Mouse (Mus musculus) liver, embryonic 12.5 days (tissue): ENCODE results near the gene Myl10. TPM values are rescaled to one million over a fixed set of nuclear protein-coding genes. Genes with fewer than 3 reads are reported as not detected.

Experiments
- ATAC-seq: fragments of 200-750 bp; cut with Nextera tagmentation; 2 replicates; pipeline ENCODE4 v1.8.0; 2017; ENCODE audit warnings: moderate number of reproducible peaks, mild to moderate bottlenecking, moderate library complexity
- H3K27ac ChIP-seq: fragments of 300-500 bp; sonication (generic); 2 replicates; pipeline ENCODE4 v1.5.1; 2016; ENCODE audit warnings: mild to moderate bottlenecking
- H3K27me3 ChIP-seq: fragments of 300-500 bp; sonication (generic); replicated peaks from 2 replicates; pipeline ENCODE4 v1.6.1; 2016; ENCODE audit warnings: mild to moderate bottlenecking, moderate library complexity
- H3K36me3 ChIP-seq: fragments of 300-500 bp; sonication (generic); 2 replicates; pipeline ENCODE4 v1.6.1; 2016; ENCODE audit warnings: mild to moderate bottlenecking, moderate library complexity
- H3K4me1 ChIP-seq: fragments of 300-500 bp; sonication (generic); 2 replicates; pipeline ENCODE4 v1.6.1; 2016
- H3K4me2 ChIP-seq: fragments of 300-500 bp; sonication (generic); 2 replicates; pipeline ENCODE4 v1.6.1; 2016; ENCODE audit warnings: mild to moderate bottlenecking, moderate library complexity
- H3K4me3 ChIP-seq: fragments of 300-500 bp; sonication (generic); 2 replicates; pipeline ENCODE4 v1.5.1; 2016; ENCODE audit warnings: mild to moderate bottlenecking, moderate library complexity
- H3K9ac ChIP-seq: fragments of 300-500 bp; sonication (generic); 2 replicates; pipeline ENCODE4 v1.6.1; 2016; ENCODE audit warnings: mild to moderate bottlenecking, moderate library complexity
- H3K9me3 ChIP-seq: fragments of 300-500 bp; sonication (generic); replicated peaks from 2 replicates; pipeline ENCODE4 v1.6.1; 2016; ENCODE audit warnings: mild to moderate bottlenecking, moderate library complexity
- WGBS: fragments of 180-500 bp; shearing (Covaris S2); methylation state at CpG from one replicate; pipeline ENCODE4 v1.1.7; 2016; ENCODE audit not compliant: insufficient replicate concordance; 5-methylcytosine and 5-hydroxymethylcytosine counted together
- polyA plus RNA-seq: library from polyadenylated mRNA; unstranded; fragments of >200 nt; fragmentation: Nextera tagmentation; extraction: Ambion mirVana; gene quantifications from 2 replicates; pipeline ENCODE4 v1.2.1, GENCODE M21; 2016

The Myl10 gene
- polyA plus RNA-seq, 1 experiment from 2014 or later, result not detected

DNA sequence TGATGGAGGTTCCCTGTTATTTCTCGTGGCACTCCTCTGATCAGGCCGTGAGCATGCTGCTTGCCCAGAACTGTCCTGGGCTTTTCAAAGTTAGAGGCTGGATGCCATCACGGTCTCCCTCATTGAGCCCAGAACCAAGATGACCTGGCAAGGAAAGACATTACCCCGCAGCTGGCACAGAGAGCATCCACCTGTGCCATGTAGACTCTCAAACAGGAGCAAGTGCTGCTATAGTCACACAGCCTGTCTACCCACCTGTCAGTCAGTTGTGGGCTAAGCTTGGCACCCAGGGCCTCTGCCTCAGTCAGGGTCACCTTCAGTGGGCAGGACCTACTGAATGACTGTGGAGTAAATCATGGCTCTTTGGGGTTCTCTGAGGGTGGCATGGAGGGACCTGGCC is 6.6 kb upstream of the Myl10 start:
- no peak overlapping the region for H3K27ac ChIP-seq
- no peak overlapping the region for H3K4me3 ChIP-seq
- no peaks in the 10 kb centered on the region for H3K9me3 ChIP-seq
- 73% methylated on average over 4 of the region's 4 CpGs for WGBS
- H3K4me2 ChIP-seq, result no peak overlapping the region
- no peaks in the 10 kb centered on the region for H3K27me3 ChIP-seq
- H3K9ac ChIP-seq, result no peak overlapping the region
- ATAC-seq, result no peak
- H3K4me1 ChIP-seq, result no peaks in the 10 kb centered on the region
- H3K36me3 ChIP-seq, result no peaks in the 10 kb centered on the region

DNA sequence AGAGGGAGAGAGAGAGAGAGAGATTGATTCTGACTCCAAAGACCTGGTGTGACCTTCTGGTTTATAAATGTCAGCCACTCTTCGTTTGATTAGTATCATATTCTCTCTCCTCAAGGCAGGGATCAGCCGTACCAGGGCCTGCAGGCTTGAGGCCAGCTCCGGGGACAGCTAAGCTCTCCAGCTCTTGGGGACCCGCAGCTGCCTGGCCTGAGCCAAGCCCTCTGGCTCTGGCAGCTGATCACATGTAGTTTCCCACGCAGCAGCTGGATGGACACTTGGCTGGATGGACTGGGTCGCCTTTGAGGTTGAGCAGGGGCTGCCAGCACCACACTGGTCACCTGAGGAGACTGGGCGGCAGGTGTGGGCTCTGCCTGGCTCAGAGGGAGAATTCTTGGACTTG is 5.4 kb upstream of the Myl10 start:
- 61% methylated on average over 7 of the region's 7 CpGs for WGBS
- Histone ChIP-seq H3K27ac (no peak overlapping the region), H3K36me3 (no peaks in the 10 kb centered on the region), H3K9me3 (no peaks in the 10 kb centered on the region), H3K9ac (no peak overlapping the region), H3K4me3 (no peak overlapping the region), H3K27me3 (no peaks in the 10 kb centered on the region), H3K4me2 (no peak overlapping the region), H3K4me1 (no peaks in the 10 kb centered on the region)
- ATAC-seq, result no peak

DNA sequence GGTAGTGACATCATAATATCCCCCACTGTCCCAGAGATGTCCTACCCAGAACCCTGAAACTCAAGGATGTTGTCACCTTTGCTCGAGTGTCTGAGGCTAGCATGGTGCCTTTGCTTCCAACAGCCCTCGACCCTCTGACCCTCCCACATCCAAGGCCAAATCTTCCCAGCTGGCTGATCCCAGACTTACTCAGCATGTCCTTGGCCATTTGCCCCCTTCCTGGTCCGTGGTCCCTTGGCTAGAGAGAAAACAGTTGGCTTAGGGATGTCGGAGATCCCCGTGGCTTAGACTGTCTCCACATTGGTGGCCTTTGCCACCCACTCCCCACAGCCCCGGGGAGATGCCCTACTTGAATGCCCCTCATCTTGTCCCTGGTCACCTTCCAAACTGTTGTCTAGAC is 4.1 kb upstream of the Myl10 start:
- 57% methylated on average over 6 of the region's 6 CpGs for WGBS
- Histone ChIP-seq H3K27me3 (no peaks in the 10 kb centered on the region), H3K4me3 (no peak overlapping the region), H3K36me3 (no peaks in the 10 kb centered on the region), H3K9me3 (no peaks in the 10 kb centered on the region), H3K27ac (no peak overlapping the region), H3K4me2 (no peak overlapping the region), H3K4me1 (no peaks in the 10 kb centered on the region), H3K9ac (no peak overlapping the region)
- no peak for ATAC-seq

DNA sequence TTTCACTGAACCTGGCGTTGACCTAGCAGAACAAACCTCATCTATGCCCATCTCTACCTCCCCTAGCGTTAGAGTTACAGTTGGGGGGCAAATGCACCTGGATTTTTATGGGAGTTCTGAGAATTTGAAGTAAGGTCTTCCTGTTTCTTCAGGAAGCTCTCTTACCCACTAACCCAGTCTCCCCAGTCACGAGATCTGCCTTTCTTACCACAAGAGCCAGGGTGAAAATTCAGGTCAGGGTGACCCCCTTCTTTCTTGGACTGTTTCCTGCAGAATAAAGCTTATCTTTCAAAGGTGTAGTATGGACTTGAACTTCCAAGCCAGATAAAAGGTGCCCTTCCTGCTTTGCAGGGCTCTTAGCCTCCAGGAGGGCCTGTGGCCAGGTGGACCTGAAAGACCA is 1.8 kb upstream of the Myl10 start:
- no peak overlapping the region for H3K4me2 ChIP-seq

DNA sequence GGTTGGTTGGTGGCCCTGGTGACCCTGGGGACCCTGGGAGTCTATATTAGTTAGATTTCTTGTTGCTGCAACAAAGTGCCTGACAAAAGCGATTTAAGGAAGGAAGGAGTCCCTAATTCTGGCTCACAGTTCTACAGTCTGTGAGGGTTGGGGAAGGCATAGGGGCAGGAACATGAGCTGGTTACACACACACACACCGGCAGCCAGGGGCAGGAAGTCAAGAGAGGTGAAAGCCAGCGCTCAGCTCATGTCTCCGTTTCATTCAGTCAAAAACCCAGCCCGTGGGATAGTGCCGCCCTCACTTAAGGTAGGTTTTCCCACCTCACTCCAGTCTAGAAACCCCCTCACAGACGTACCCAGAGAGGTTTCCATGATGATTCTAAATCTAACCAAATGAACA is 472 bp downstream of the Myl10 start:
- H3K9me3 ChIP-seq, result no peaks in the 10 kb centered on the region
- no peak for ATAC-seq
- no peaks in the 10 kb centered on the region for H3K36me3 ChIP-seq
- H3K27me3 ChIP-seq, result no peaks in the 10 kb centered on the region
- WGBS, result 37% methylated on average over 7 of the region's 7 CpGs
- H3K27ac ChIP-seq, result no peak overlapping the region
- H3K4me2 ChIP-seq, result no peak overlapping the region
- H3K4me1 ChIP-seq, result no peaks in the 10 kb centered on the region
- H3K9ac ChIP-seq, result no peak overlapping the region
- no peak overlapping the region for H3K4me3 ChIP-seq

More for the DNA sequence above, 1.8 kb upstream of the Myl10 start:
- 55% methylated on average over 3 of the region's 3 CpGs for WGBS
- Histone ChIP-seq H3K27ac (no peak overlapping the region), H3K9me3 (no peaks in the 10 kb centered on the region), H3K36me3 (no peaks in the 10 kb centered on the region), H3K27me3 (no peaks in the 10 kb centered on the region), H3K4me3 (no peak overlapping the region), H3K9ac (no peak overlapping the region), H3K4me1 (no peaks in the 10 kb centered on the region)
- no peak for ATAC-seq

DNA sequence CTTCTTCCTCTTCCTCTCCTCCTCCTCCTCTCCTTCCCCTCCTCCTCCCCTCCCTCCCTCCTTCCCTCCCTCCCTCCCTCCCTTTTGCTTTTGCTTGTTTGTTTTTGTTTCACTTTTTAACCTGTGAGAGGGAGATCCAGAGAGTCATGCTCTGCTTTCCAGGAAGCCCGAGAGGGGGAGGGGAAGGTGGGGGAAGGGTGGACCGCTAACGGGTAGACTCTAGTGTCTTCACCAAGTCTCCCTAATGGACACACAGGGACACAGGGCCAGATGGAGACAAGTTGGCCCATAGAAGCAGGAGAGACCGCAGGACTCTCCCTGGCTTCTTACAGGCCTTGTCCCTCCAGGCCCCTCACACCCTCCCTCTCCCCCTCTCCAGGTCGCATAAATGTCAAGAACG is 2.0 kb downstream of the Myl10 start:
- H3K9me3 ChIP-seq, result no peaks in the 10 kb centered on the region
- no peak overlapping the region for H3K4me3 ChIP-seq
- no peaks in the 10 kb centered on the region for H3K27me3 ChIP-seq
- H3K36me3 ChIP-seq, result no peaks in the 10 kb centered on the region
- H3K9ac ChIP-seq, result no peak overlapping the region
- no peak overlapping the region for H3K4me2 ChIP-seq
- no peaks in the 10 kb centered on the region for H3K4me1 ChIP-seq
- H3K27ac ChIP-seq, result no peak overlapping the region
- WGBS, result 58% methylated on average over 6 of the region's 6 CpGs
- no peak for ATAC-seq

DNA sequence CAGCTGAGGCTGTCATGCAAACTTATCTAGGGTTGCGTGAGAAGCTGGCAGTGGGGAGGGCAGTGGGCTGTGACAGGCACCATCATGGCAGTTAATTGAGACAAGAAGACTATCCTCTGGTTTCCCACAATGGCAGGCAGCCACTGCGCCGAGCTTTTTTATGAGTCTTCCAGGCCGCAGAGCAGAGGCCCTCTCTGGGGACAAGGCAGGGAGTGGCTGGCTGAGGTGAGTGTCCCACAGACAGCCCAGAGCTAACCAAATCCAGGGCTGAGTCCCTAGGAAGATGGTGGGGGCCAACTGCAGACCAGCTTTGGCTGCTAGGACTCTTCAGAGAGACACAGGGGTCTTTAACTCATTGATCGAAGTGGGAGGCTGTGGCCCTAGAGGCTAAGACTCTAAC is 3.6 kb downstream of the Myl10 start:
- no peak for ATAC-seq
- Histone ChIP-seq H3K9ac (no peak overlapping the region), H3K4me3 (no peak overlapping the region), H3K9me3 (no peaks in the 10 kb centered on the region), H3K4me1 (no peaks in the 10 kb centered on the region), H3K27me3 (no peaks in the 10 kb centered on the region), H3K36me3 (no peaks in the 10 kb centered on the region), H3K4me2 (no peak overlapping the region), H3K27ac (no peak overlapping the region)
- whole genome bisulfite sequencing, result 76% methylated on average over 5 of the region's 5 CpGs

DNA sequence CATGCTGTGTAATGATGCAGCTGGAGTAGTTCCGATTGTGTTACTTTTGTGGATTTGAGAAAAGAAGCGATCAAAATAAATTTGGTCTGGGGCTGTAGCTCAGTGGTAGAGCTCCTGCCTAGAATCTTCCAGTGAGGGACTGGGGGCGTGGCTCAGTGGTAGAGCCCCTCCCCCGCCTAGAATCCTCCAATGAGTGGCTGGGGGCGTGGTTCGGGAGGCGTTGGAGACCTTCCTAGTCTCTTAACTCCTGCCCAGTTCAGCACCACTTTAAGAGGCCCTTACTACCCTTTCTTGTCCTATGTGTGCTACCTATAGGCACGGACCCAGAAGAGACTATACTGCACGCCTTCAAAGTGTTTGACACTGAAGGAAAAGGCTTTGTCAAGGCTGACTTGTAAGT is 4.7 kb downstream of the Myl10 start:
- Histone ChIP-seq H3K9me3 (no peaks in the 10 kb centered on the region), H3K27ac (no peak overlapping the region), H3K4me3 (no peak overlapping the region), H3K36me3 (no peaks in the 10 kb centered on the region), H3K9ac (no peak overlapping the region), H3K27me3 (no peaks in the 10 kb centered on the region), H3K4me2 (no peak overlapping the region), H3K4me1 (no peaks in the 10 kb centered on the region)
- WGBS, result 63% methylated on average over 9 of the region's 9 CpGs
- ATAC-seq, result no peak

DNA sequence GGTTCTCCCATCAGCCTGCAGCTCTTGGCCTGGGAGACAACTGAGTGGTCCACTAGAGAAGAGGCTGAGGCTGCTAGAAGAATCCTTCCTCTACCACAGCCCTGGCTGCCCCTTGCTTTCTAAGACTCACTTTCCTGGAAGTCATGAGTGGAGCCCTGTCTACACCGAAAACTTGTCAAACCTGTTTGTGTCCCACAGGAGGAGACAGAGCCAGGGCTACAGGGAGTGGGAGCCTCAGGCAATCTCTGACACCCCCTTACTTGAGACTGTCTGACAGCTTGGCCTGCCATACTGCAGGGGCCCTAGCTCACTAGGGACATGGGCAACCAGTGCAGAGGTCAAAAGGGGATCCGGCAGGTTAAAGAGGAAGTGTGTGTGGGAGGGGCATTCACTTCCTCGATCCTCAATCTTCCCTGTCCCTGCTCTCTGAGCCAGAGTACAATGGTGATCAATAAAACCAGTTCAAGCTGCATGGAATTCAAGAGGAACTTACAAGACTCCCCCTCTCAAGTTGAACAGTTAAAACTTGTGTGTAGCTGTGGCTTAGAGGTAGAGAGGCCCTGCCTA is 9.3 kb downstream of the Myl10 start:
- H3K27me3 ChIP-seq, result no peaks in the 10 kb centered on the region
- ATAC-seq, result no peak
- H3K4me3 ChIP-seq, result no peak overlapping the region
- H3K27ac ChIP-seq, result no peak overlapping the region
- 28% methylated on average over 3 of the region's 3 CpGs for WGBS
- no peaks in the 10 kb centered on the region for H3K9me3 ChIP-seq
- H3K9ac ChIP-seq, result no peak overlapping the region
- H3K4me2 ChIP-seq, result no peak overlapping the region
- no peaks in the 10 kb centered on the region for H3K4me1 ChIP-seq
- H3K36me3 ChIP-seq, result no peaks in the 10 kb centered on the region

DNA sequence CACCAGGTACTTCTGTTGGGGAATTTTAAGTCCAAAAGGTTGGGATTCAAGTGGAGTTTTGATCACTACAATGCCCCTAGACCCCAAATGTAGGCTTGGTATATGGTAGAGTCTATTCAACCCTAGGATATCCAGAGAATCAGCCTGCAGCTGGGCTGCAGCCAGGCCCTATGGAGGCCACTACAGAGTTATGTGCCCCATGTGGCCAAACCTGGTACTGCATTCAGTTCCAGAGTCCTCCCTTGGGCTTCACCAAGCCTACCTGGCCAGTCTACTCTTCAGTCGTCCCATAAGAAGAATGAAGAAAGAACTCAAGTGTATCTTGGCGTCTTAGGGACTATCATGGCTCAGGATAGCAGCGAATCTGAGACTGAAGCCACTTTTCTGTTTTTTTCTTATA is 10.8 kb downstream of the Myl10 start:
- Histone ChIP-seq H3K9ac (no peak overlapping the region), H3K4me1 (no peaks in the 10 kb centered on the region), H3K4me2 (no peak overlapping the region), H3K27ac (no peak overlapping the region), H3K4me3 (no peak overlapping the region), H3K9me3 (no peaks in the 10 kb centered on the region), H3K27me3 (no peaks in the 10 kb centered on the region), H3K36me3 (no peaks in the 10 kb centered on the region)
- no peak for ATAC-seq
- 25% methylated on average over 3 of the region's 3 CpGs for WGBS

DNA sequence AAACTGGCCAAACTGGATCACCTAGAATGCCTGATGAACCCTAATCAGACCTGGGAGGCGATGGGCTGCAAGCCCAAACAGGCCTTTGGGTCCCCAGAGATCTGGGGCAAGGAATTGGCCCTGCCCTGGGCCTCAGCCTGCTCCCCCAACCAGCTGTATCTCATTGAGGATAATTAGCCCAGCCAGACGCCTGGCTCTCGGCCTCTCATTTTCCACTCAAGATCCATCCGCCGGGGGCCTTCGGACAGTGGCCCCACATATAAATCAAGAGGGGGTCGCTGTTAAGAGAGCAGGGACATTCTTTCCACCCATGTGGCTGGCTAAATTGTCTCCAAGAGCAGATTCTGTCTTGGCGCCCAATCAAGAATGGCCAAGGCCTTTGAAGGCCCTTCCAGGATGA is 11.2 kb downstream of the Myl10 start:
- Histone ChIP-seq H3K27ac (no peak overlapping the region), H3K9ac (no peak overlapping the region), H3K4me1 (no peaks in the 10 kb centered on the region), H3K36me3 (no peaks in the 10 kb centered on the region), H3K4me3 (no peak overlapping the region), H3K9me3 (no peaks in the 10 kb centered on the region), H3K27me3 (no peaks in the 10 kb centered on the region), H3K4me2 (no peak overlapping the region)
- WGBS, result 77% methylated on average over 8 of the region's 8 CpGs
- no peak for ATAC-seq

DNA sequence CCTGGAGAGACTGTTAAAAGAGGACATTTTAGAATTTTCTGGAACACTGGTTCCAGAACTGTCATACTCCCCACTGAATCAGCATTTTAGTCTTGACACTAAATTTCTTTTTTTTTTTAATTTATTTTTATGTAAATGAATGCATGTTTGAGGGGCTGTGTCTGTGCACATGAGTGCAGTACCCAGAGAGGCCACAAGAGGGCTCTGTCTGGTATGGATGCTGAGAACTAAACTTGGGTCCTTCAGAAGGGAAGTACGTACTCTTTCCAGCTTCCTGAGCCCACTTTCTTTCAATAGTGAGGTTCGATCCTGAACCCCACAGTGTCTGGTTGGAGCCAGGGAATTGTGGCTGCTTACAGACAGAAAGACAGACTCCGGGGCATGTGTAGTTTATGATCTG is 12.6 kb downstream of the Myl10 start:
- 80% methylated on average over 3 of the region's 3 CpGs for WGBS
- no peak overlapping the region for H3K27ac ChIP-seq
- no peak overlapping the region for H3K4me3 ChIP-seq
- no peaks in the 10 kb centered on the region for H3K4me1 ChIP-seq
- no peak overlapping the region for H3K4me2 ChIP-seq
- ATAC-seq, result no peak
- no peaks in the 10 kb centered on the region for H3K27me3 ChIP-seq
- H3K9ac ChIP-seq, result no peak overlapping the region
- H3K36me3 ChIP-seq, result no peaks in the 10 kb centered on the region
- H3K9me3 ChIP-seq, result no peaks in the 10 kb centered on the region

DNA sequence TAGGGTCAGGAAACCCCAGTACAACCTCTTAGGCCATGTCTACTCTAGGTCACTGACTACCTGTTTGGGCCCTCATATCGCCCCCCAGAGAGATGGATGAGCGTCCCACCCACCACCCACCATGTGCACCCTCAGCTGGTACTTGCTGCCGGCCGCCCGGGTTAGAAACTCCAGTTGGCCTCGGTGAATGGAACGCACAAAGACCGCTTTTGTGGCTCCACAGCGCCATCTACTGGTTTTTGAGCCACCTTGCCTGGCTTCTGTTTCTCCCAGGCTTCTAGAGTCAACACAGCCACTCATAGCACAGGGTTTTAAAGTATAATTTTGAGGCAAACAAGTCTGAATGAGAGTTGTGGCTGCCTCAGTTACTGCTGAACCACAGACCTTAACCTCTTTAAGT is 13.9 kb downstream of the Myl10 start:
- H3K36me3 ChIP-seq, result no peaks in the 10 kb centered on the region
- no peaks in the 10 kb centered on the region for H3K27me3 ChIP-seq
- H3K4me2 ChIP-seq, result no peak overlapping the region
- H3K9me3 ChIP-seq, result no peaks in the 10 kb centered on the region
- H3K9ac ChIP-seq, result no peak overlapping the region
- ATAC-seq, result no peak
- H3K4me3 ChIP-seq, result no peak overlapping the region
- WGBS, result 1% methylated on average over 9 of the region's 9 CpGs
- H3K4me1 ChIP-seq, result no peaks in the 10 kb centered on the region
- H3K27ac ChIP-seq, result no peak overlapping the region
